Mouse (Mus musculus) embryonic facial prominence, embryonic 15.5 days (tissue): ENCODE data around the gene Syt6. TPM values are rescaled to one million over a fixed set of nuclear protein-coding genes. Genes with fewer than 3 reads are reported as not detected.

ENCODE experiments used
- ATAC-seq: fragments of 200-750 bp; cut with Nextera tagmentation; 2 replicates; pipeline ENCODE4 v1.8.0; 2017; ENCODE audit warnings: low read depth, moderate TSS enrichment; ENCODE audit not compliant: insufficient number of reproducible peaks, low FRiP score, low TSS enrichment
- H3K27ac ChIP-seq: fragments of 300-500 bp; sonication (generic); replicated peaks from 2 replicates; pipeline ENCODE4 v1.5.1; 2015; ENCODE audit warnings: mild to moderate bottlenecking, inconsistent platforms
- H3K27me3 ChIP-seq: fragments of 300-500 bp; sonication (generic); 2 replicates; pipeline ENCODE4 v1.6.1; 2015; ENCODE audit warnings: inconsistent platforms
- H3K36me3 ChIP-seq: fragments of 300-500 bp; sonication (generic); 2 replicates; pipeline ENCODE4 v1.6.1; 2015; ENCODE audit warnings: mild to moderate bottlenecking, inconsistent platforms
- H3K4me1 ChIP-seq: fragments of 300-500 bp; sonication (generic); 2 replicates; pipeline ENCODE4 v1.6.1; 2015; ENCODE audit warnings: inconsistent platforms
- H3K4me2 ChIP-seq: fragments of 300-500 bp; sonication (generic); replicated peaks from 2 replicates; pipeline ENCODE4 v1.6.1; 2015; ENCODE audit warnings: mild to moderate bottlenecking, inconsistent platforms
- H3K4me3 ChIP-seq: fragments of 300-500 bp; sonication (generic); replicated peaks from 2 replicates; pipeline ENCODE4 v1.5.1; 2015; ENCODE audit warnings: mild to moderate bottlenecking, inconsistent platforms
- H3K9ac ChIP-seq: fragments of 300-500 bp; sonication (generic); 2 replicates; pipeline ENCODE4 v1.6.1; 2015; ENCODE audit warnings: inconsistent platforms
- H3K9me3 ChIP-seq: fragments of 300-500 bp; sonication (generic); replicated peaks from 2 replicates; pipeline ENCODE4 v1.6.1; 2016; ENCODE audit warnings: inconsistent platforms
- WGBS: fragments of 180-500 bp; shearing (Covaris S2); methylation state at CpG from one replicate; pipeline ENCODE4 v1.1.7; 2015; 5-methylcytosine and 5-hydroxymethylcytosine counted together
- polyA plus RNA-seq: library from polyadenylated mRNA; unstranded; fragments of >200 nt; fragmentation: Nextera tagmentation; extraction: Ambion mirVana; gene quantifications from 2 replicates; pipeline ENCODE4 v1.2.1, GENCODE M21; 2015

The Syt6 gene
- polyA plus RNA-seq, 1 experiment from 2014 or later = 1.3 TPM

DNA sequence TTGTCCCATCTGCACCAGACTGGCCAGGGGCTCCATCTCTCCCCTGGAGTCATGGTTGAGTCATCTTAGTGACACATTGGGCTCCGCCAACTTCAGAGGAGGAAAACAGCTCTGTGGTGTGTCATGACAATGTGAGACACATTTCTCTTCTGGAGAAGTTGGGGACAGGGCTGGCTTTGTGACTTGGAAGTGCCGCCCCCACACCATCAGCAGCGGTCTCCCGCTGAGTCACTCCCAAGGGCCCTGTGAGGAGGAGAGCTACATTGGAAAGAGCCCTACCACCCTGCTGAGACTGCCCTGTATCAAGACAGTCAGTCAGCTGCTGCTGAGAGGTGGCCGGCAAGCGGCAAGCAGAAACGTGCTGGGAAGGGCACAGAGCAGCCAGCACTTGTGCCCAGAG, 26.0 kb downstream of the Syt6 start:
- Histone ChIP-seq H3K27me3 (no peaks in the 10 kb centered on the region), H3K9me3 (no peaks in the 10 kb centered on the region), H3K9ac (no peak overlapping the region), H3K4me2 (no peak overlapping the region), H3K4me3 (no peak overlapping the region), H3K4me1 (peaks cover 9% of the 10 kb centered on the region), H3K27ac (no peak overlapping the region), H3K36me3 (no peaks in the 10 kb centered on the region)
- WGBS = 35% methylated on average over 7 of the region's 7 CpGs
- no peak for ATAC-seq

DNA sequence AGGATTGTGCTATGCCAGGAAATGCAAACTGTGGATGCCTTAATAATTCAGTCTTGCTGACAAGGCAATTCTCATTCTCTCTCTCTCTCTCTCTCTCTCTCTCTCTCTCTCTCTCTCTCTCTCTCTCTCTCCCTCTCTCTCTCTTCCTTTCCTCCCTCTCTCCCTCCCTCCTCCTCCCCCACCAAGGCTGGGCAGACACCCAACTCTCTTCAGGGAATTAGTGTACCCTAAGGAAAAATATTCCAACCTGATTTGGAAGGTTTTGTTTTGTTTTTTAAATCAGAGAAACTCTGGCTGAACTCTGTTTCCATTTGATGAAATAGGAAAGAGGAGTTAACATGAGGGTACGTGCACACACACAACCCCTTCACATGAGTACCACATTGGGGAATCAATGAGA, 26.5 kb downstream of the Syt6 start:
- H3K27ac ChIP-seq = no peak overlapping the region
- peaks cover 9% of the 10 kb centered on the region for H3K4me1 ChIP-seq
- WGBS = 51% methylated on average over 1 of the region's 1 CpGs
- no peak overlapping the region for H3K4me2 ChIP-seq
- H3K4me3 ChIP-seq = no peak overlapping the region
- H3K9ac ChIP-seq = no peak overlapping the region
- no peaks in the 10 kb centered on the region for H3K27me3 ChIP-seq
- H3K9me3 ChIP-seq = no peaks in the 10 kb centered on the region
- no peaks in the 10 kb centered on the region for H3K36me3 ChIP-seq
- no peak for ATAC-seq

DNA sequence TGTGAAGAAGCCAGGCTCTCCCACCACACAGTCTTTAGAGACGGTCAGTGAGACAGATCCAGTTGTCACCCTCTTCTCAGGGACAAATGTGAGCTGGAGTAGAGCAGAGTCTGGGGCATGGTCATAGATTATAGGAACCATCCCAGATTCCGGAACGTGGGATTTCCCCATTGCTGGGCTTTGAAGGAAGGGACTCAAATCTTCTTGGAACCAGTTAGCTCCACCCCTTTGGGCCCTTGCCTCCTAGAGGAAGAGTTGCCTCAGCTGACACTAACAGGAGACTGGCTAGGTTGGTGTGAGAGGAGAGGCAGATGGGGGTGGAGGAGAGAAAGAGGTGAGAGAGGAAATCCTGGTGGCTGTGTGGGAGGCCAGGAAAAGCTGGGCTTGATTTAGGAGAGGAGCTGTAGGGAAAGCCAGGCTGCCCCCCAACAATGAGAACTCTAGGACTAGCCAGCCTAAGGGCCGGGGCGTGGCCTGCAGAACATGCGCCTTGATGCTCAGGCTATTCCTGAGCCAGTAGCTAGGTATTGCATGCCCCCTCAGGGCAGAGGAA, 31.1 kb downstream of the Syt6 start:
- Histone ChIP-seq H3K9ac (no peak overlapping the region), H3K9me3 (no peaks in the 10 kb centered on the region), H3K36me3 (no peaks in the 10 kb centered on the region), H3K4me1 (peaks cover 6% of the 10 kb centered on the region), H3K27me3 (no peaks in the 10 kb centered on the region), H3K4me3 (no peak overlapping the region), H3K4me2 (no peak overlapping the region), H3K27ac (no peak overlapping the region)
- ATAC-seq = no peak
- WGBS = 80% methylated on average over 6 of the region's 6 CpGs

- Histone ChIP-seq H3K4me1 (peaks cover under 1% of the 10 kb centered on the region; the same call in 1 of the 2 replicates), H3K27me3 (no peaks in the 10 kb centered on the region), H3K27ac (no peak overlapping the region), H3K4me3 (no peak overlapping the region), H3K4me2 (no peak overlapping the region), H3K9me3 (no peaks in the 10 kb centered on the region), H3K36me3 (no peaks in the 10 kb centered on the region), H3K9ac (no peak overlapping the region)
- ATAC-seq = no peak
- 83% methylated on average over 13 of the region's 13 CpGs for WGBS
Observed at GRCm38 (mm10) chr3:103606660-103607595, 31.9 kb downstream of the Syt6 start.

DNA sequence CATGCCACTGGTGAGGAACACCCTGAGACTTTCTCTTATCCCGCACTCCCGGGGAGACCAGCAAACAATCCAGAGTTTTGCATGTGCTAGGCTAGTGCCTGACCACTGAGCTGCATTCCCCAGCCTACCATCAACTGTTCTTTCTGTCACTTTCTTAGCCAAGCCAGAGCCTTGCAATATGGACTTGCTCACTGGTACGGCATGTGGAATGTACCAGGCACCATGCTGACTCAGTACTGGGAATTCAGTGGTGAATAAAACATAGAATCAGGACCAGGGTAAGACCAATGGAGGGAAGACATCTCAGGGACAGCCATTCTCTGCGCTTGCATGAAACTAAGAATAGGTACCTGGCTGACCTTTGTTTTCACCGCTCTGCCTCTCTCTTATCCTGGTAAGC, 35.2 kb downstream of the Syt6 start:
- Histone ChIP-seq H3K9ac (no peak overlapping the region), H3K4me2 (no peak overlapping the region), H3K36me3 (no peaks in the 10 kb centered on the region), H3K4me1 (no peaks in the 10 kb centered on the region), H3K9me3 (no peaks in the 10 kb centered on the region), H3K27me3 (no peaks in the 10 kb centered on the region), H3K4me3 (no peak overlapping the region), H3K27ac (no peak overlapping the region)
- ATAC-seq = no peak
- 96% methylated on average over 5 of the region's 5 CpGs for WGBS

DNA sequence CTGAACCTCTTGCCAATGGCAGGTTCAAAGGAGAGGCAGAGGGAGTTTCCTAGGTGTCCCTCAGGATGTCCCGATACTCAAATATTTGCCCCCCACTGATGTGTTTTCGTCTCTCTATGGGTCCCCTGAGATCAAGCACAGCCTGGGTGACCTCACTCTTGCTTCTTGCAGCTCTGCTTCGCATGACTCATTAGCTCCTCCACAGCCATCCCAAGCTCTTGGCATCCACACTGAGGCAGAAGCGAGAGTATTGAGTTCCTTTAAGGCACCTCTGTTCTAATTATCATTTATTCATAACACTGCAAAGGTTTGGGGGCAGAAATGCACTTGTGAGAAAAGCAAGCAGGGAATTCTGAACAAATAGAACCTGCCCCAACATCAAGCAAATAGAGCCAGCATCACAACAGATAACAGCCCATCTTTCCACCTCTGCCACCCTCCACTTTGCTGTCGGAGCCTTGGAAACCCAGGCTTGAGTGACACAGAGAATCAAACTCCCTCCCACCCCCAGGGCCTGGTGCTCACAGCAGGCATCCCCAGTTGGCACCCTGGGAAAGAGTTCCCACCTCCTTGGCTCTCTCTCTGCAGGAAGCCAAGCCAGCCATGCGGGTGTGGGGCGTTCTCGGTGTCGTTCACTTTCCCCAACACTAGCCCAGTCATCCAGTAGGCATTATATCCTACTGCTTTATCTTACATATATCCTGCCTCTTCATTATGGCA, 37.8 kb downstream of the Syt6 start:
- Histone ChIP-seq H3K27ac (no peak overlapping the region), H3K36me3 (no peaks in the 10 kb centered on the region), H3K9ac (no peak overlapping the region), H3K4me2 (no peak overlapping the region), H3K27me3 (no peaks in the 10 kb centered on the region), H3K4me1 (no peaks in the 10 kb centered on the region), H3K9me3 (no peaks in the 10 kb centered on the region), H3K4me3 (no peak overlapping the region)
- no peak for ATAC-seq
- 72% methylated on average over 9 of the region's 9 CpGs for WGBS

DNA sequence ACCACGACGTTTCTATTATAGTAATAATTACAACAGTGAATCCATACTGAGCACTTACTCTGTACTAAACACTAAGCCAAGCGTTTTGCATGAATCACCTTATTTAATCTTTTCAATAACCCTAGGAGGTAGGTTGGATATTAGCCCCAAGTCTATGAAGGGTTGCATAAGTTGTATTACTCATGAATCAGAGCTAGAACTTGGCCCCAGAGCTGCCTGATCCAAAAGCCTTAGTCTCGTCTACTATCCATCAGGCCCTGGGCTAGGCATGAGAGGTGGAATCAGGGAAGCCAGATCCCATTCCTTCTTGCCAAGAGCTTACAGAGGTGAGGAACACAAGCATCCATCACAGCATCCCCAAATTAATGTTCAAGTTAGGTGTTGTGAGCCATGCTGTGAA, 40.6 kb downstream of the Syt6 start:
- Histone ChIP-seq H3K4me2 (no peak overlapping the region), H3K27ac (no peak overlapping the region), H3K4me1 (no peaks in the 10 kb centered on the region), H3K9me3 (no peaks in the 10 kb centered on the region), H3K9ac (no peak overlapping the region), H3K4me3 (no peak overlapping the region), H3K27me3 (no peaks in the 10 kb centered on the region), H3K36me3 (no peaks in the 10 kb centered on the region)
- 70% methylated on average over 4 of the region's 4 CpGs for WGBS
- ATAC-seq = no peak

DNA sequence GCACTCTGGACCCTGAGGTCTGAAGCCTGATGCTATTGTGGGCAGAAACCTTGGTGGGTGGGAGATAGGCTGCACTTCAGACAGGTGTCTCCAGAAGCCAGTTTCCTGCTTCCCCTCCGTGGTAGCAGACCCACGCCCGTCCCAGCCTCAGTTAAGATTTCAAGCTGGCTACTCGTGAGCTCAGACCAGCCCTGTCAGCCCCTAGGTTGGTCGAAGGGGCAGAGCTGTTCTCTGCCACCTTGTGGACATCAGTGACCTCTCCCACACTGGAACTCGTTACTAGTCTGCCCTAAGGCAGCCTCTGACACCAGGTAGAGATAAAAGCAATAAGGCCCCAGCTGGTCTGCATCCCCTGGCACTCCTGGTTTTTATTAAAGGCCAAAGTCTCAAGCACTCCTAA, 42.0 kb downstream of the Syt6 start:
- H3K9ac ChIP-seq = no peak overlapping the region
- ATAC-seq = no peak
- no peaks in the 10 kb centered on the region for H3K36me3 ChIP-seq
- no peak overlapping the region for H3K4me3 ChIP-seq
- H3K4me1 ChIP-seq = no peaks in the 10 kb centered on the region
- H3K27ac ChIP-seq = no peak overlapping the region
- no peaks in the 10 kb centered on the region for H3K27me3 ChIP-seq
- H3K4me2 ChIP-seq = no peak overlapping the region
- 26% methylated on average over 6 of the region's 6 CpGs for WGBS
- H3K9me3 ChIP-seq = no peaks in the 10 kb centered on the region

DNA sequence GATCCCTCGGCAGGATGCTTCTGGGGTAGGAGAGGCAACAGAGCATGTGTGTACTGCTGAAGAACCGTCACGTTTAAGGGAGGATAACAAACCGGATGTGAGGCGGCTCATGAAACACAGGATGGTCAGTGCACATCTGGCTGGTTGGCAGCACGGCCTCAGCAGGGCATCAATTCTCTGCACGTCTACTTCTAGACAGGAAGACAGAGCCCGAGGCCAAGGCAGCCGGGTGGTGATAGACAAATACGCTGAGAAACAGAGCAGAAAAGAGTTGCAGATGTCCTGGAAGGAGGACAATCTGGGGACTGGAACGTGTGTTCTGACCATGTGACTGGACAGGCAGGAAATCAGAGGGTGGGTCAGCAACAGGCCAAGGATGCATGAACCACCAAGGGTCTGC, 45.1 kb downstream of the Syt6 start:
- Histone ChIP-seq H3K4me2 (no peak overlapping the region), H3K36me3 (no peaks in the 10 kb centered on the region), H3K9me3 (no peaks in the 10 kb centered on the region), H3K4me3 (no peak overlapping the region), H3K9ac (no peak overlapping the region), H3K4me1 (no peaks in the 10 kb centered on the region), H3K27ac (no peak overlapping the region), H3K27me3 (no peaks in the 10 kb centered on the region)
- no peak for ATAC-seq
- whole genome bisulfite sequencing = 58% methylated on average over 11 of the region's 11 CpGs

DNA sequence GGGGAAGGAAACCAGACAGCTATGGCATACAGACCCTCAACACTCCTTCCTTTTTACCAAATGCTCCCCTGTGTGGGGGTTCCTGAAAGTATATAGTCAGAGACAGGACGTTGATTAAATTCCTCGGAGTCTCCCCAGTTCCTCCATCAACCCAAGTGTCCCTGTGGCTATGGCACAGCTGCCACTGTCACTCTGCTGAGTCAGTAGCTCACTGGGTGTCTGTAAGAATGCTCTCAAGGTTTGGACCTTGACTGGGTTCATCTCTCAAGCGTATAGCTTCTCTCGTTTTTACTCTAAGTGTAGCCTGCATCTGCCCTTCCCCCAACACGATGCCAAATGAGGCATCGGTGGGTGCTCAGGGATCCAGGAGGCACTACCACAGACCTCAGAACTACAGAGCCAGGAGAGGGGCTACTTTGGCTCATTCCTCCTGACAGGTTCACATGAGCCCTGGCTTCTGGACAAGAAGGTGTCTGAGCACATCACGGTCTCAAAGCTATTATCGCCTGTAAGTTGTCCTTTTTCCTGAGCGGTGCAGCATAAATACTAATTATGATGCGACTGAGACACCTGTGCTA, 49.0 kb downstream of the Syt6 start:
- Histone ChIP-seq H3K4me3 (no peak overlapping the region), H3K27ac (no peak overlapping the region), H3K9ac (no peak overlapping the region), H3K36me3 (no peaks in the 10 kb centered on the region), H3K9me3 (no peaks in the 10 kb centered on the region), H3K4me1 (no peaks in the 10 kb centered on the region), H3K4me2 (no peak overlapping the region), H3K27me3 (no peaks in the 10 kb centered on the region)
- WGBS = 84% methylated on average over 10 of the region's 10 CpGs
- ATAC-seq = no peak

GRCm38 (mm10) chr3:103624591-103625051, 49.6 kb downstream of the Syt6 start:
- no peak for ATAC-seq
- Histone ChIP-seq H3K27ac (no peak overlapping the region), H3K36me3 (no peaks in the 10 kb centered on the region), H3K9me3 (no peaks in the 10 kb centered on the region), H3K4me1 (no peaks in the 10 kb centered on the region), H3K27me3 (no peaks in the 10 kb centered on the region), H3K4me2 (no peak overlapping the region), H3K9ac (no peak overlapping the region), H3K4me3 (no peak overlapping the region)
- WGBS = 45% methylated on average over 5 of the region's 5 CpGs
